Mouse (Mus musculus): ENCODE data around the gene Taf5. TPM values are rescaled to one million over a fixed set of nuclear protein-coding genes. Genes with fewer than 3 reads are reported as not detected.

Taf5 gene
- 7.1 and 7.5 TPM in 2 replicates for polyA plus RNA-seq (2016; fragmentation: Nextera tagmentation; extraction: Ambion mirVana)

- Histone ChIP-seq H3K9ac (peak within 1 kb of the TSS; percentile 92), H3K27me3 (replicated peaks) (no peaks in the 10 kb centered on the region), H3K4me1 (replicated peaks) (peaks cover 13% of the 10 kb centered on the region), H3K9me3 (replicated peaks) (no peaks in the 10 kb centered on the region), H3K4me2 (peak within 1 kb of the TSS; percentile 84), H3K4me3 (peak within 1 kb of the TSS; percentile 93), H3K36me3 (peaks cover 14% of the 10 kb centered on the region), H3K27ac (ENCODE audit: poor library complexity, severe bottlenecking) (peak within 1 kb of the TSS; percentile 68)
- ATAC-seq (ENCODE audit: insufficient number of reproducible peaks, low FRiP score): peak; percentile 81
- WGBS: 10% methylated on average over 49 of the region's 49 CpGs
Measured at GRCm38 (mm10) chr19:47067096-47067882, at the start of gene Taf5. Gene Taf5 (plus strand): TSS chr19:47067746.

- Histone ChIP-seq H3K9ac (no peak overlapping the region), H3K4me1 (replicated peaks) (peaks cover 19% of the 10 kb centered on the region), H3K27ac (ENCODE audit: poor library complexity, severe bottlenecking) (no peak overlapping the region), H3K27me3 (replicated peaks) (peaks cover 57% of the 10 kb centered on the region), H3K4me2 (no peak overlapping the region), H3K36me3 (no peaks in the 10 kb centered on the region), H3K9me3 (replicated peaks) (no peaks in the 10 kb centered on the region), H3K4me3 (no peak overlapping the region)
- WGBS: 18% methylated on average over 3 of the region's 3 CpGs
- no peak for ATAC-seq (ENCODE audit: insufficient number of reproducible peaks, low FRiP score)
Measured at GRCm38 (mm10) chr19:47017831-47018230, 49.7 kb upstream of the Taf5 start.

- no peak for ATAC-seq (ENCODE audit: insufficient number of reproducible peaks, low FRiP score)
- Histone ChIP-seq H3K9me3 (replicated peaks) (no peaks in the 10 kb centered on the region), H3K4me3 (no peak overlapping the region), H3K9ac (no peak overlapping the region), H3K27ac (ENCODE audit: poor library complexity, severe bottlenecking) (no peak overlapping the region), H3K36me3 (no peaks in the 10 kb centered on the region), H3K4me1 (replicated peaks) (peaks cover 19% of the 10 kb centered on the region), H3K4me2 (no peak overlapping the region), H3K27me3 (replicated peaks) (peaks cover 52% of the 10 kb centered on the region)
- 45% methylated on average over 2 of the region's 2 CpGs for WGBS
Measured at GRCm38 (mm10) chr19:47018330-47018729, 49.2 kb upstream of the Taf5 start.

- Histone ChIP-seq H3K9me3 (replicated peaks) (no peaks in the 10 kb centered on the region), H3K4me1 (replicated peaks) (peaks cover 13% of the 10 kb centered on the region), H3K4me3 (no peak overlapping the region), H3K4me2 (no peak overlapping the region), H3K27me3 (replicated peaks) (peaks cover 42% of the 10 kb centered on the region), H3K27ac (ENCODE audit: poor library complexity, severe bottlenecking) (no peak overlapping the region), H3K9ac (no peak overlapping the region), H3K36me3 (no peaks in the 10 kb centered on the region)
- 25% methylated on average over 6 of the region's 6 CpGs for WGBS
- ATAC-seq (ENCODE audit: insufficient number of reproducible peaks, low FRiP score): no peak
Measured at GRCm38 (mm10) chr19:47019326-47019725, 48.2 kb upstream of the Taf5 start.

DNA sequence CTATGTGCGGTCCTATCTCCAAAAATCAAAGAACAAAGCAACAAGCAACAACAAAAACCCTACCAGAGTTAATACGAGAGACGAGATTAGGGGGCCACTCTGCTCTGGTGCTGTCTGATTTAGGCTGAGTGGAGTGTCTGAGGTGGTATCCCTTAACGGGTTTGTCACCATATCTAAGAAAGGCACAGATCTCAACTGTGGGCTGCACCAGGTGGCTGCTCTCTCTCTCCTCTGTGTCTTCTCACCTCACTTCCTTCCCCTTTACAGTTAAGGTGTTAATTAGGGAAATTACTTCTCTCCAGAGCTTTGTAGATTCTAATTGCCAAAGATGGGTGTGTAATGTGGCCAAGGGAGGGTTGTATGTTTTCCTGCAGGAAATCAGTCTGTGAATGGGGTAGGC, 44.8 kb upstream of the Taf5 start:
- H3K4me1 ChIP-seq (replicated peaks): no peaks in the 10 kb centered on the region
- no peak overlapping the region for H3K4me3 ChIP-seq
- no peaks in the 10 kb centered on the region for H3K36me3 ChIP-seq
- no peak overlapping the region for H3K27ac ChIP-seq (ENCODE audit: poor library complexity, severe bottlenecking)
- H3K9me3 ChIP-seq (replicated peaks): no peaks in the 10 kb centered on the region
- peaks cover 14% of the 10 kb centered on the region for H3K27me3 ChIP-seq (replicated peaks)
- ATAC-seq (ENCODE audit: insufficient number of reproducible peaks, low FRiP score): no peak
- WGBS: 64% methylated on average over 4 of the region's 4 CpGs
- H3K4me2 ChIP-seq: no peak overlapping the region
- H3K9ac ChIP-seq: no peak overlapping the region

GRCm38 (mm10) chr19:47023546-47023945, 44.0 kb upstream of the Taf5 start:
- no peak overlapping the region for H3K27ac ChIP-seq (ENCODE audit: poor library complexity, severe bottlenecking)
- no peaks in the 10 kb centered on the region for H3K36me3 ChIP-seq
- 79% methylated on average over 13 of the region's 13 CpGs for WGBS
- H3K27me3 ChIP-seq (replicated peaks): peaks cover 6% of the 10 kb centered on the region
- no peak overlapping the region for H3K4me2 ChIP-seq
- H3K9ac ChIP-seq: no peak overlapping the region
- no peak overlapping the region for H3K4me3 ChIP-seq
- no peak for ATAC-seq (ENCODE audit: insufficient number of reproducible peaks, low FRiP score)
- no peaks in the 10 kb centered on the region for H3K9me3 ChIP-seq (replicated peaks)
- H3K4me1 ChIP-seq (replicated peaks): no peaks in the 10 kb centered on the region

DNA sequence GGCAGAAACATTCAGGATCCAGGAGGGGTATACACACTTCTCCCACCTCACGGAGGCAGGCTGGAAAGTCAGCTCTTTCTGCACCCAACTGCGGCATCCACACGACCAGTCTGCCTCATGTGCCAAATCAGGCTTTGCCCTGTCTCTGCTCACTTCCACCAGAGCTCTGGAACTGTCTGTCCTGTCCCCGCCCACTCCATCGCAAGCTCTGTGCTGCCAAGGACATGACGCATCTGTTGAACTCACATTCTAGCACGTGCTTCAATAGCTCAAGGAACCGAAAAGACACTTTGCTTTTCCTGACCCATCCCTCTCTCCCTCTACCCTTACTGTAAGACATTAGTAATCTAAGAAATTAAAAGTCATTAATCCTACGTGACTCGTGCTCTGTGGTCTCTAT, 42.6 kb upstream of the Taf5 start:
- Histone ChIP-seq H3K4me1 (replicated peaks) (no peaks in the 10 kb centered on the region), H3K36me3 (no peaks in the 10 kb centered on the region), H3K9ac (no peak overlapping the region), H3K9me3 (replicated peaks) (no peaks in the 10 kb centered on the region), H3K27ac (ENCODE audit: poor library complexity, severe bottlenecking) (no peak overlapping the region), H3K4me2 (no peak overlapping the region), H3K27me3 (replicated peaks) (no peaks in the 10 kb centered on the region; the same call in 1 of the 2 replicates), H3K4me3 (no peak overlapping the region)
- WGBS: 53% methylated on average over 10 of the region's 10 CpGs
- no peak for ATAC-seq (ENCODE audit: insufficient number of reproducible peaks, low FRiP score)

DNA sequence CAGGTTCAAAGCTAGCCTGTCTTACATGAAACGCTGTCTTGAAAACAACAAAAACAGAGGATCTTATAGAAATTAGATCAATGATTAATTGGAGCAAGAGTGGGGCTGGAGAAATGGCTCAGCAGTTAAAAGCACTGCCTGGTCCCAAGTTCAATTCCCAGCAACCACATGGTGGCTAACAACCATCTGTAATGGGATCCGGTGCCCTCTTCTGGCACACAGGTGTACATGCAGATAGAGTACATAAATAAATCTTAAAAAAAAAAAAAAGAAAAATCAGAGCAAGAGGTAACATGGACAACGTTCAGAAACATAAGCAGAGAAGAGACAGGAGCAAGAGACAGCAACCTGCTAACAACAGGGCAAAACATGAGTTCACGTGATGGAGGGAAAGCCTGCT, 41.0 kb upstream of the Taf5 start:
- Histone ChIP-seq H3K36me3 (no peaks in the 10 kb centered on the region), H3K4me1 (replicated peaks) (no peaks in the 10 kb centered on the region), H3K4me3 (no peak overlapping the region), H3K4me2 (no peak overlapping the region), H3K9ac (no peak overlapping the region), H3K9me3 (replicated peaks) (no peaks in the 10 kb centered on the region), H3K27ac (ENCODE audit: poor library complexity, severe bottlenecking) (no peak overlapping the region), H3K27me3 (replicated peaks) (no peaks in the 10 kb centered on the region)
- 79% methylated on average over 4 of the region's 4 CpGs for WGBS
- no peak for ATAC-seq (ENCODE audit: insufficient number of reproducible peaks, low FRiP score)

- peaks cover 15% of the 10 kb centered on the region for H3K36me3 ChIP-seq
- no peak overlapping the region for H3K4me3 ChIP-seq
- 79% methylated on average over 9 of the region's 9 CpGs for WGBS
- H3K9ac ChIP-seq: no peak overlapping the region
- H3K27ac ChIP-seq (ENCODE audit: poor library complexity, severe bottlenecking): no peak overlapping the region
- H3K4me1 ChIP-seq (replicated peaks): no peaks in the 10 kb centered on the region
- no peak overlapping the region for H3K4me2 ChIP-seq
- no peak for ATAC-seq (ENCODE audit: insufficient number of reproducible peaks, low FRiP score)
- no peaks in the 10 kb centered on the region for H3K27me3 ChIP-seq (replicated peaks)
- no peaks in the 10 kb centered on the region for H3K9me3 ChIP-seq (replicated peaks)
Measured at GRCm38 (mm10) chr19:47029796-47030195, 37.8 kb upstream of the Taf5 start.

- Histone ChIP-seq H3K9me3 (replicated peaks) (no peaks in the 10 kb centered on the region), H3K4me1 (replicated peaks) (no peaks in the 10 kb centered on the region), H3K36me3 (peaks cover 26% of the 10 kb centered on the region), H3K9ac (no peak overlapping the region), H3K4me2 (no peak overlapping the region), H3K27me3 (replicated peaks) (no peaks in the 10 kb centered on the region), H3K27ac (ENCODE audit: poor library complexity, severe bottlenecking) (no peak overlapping the region), H3K4me3 (no peak overlapping the region)
- no peak for ATAC-seq (ENCODE audit: insufficient number of reproducible peaks, low FRiP score)
- 87% methylated on average over 6 of the region's 6 CpGs for WGBS
Measured at GRCm38 (mm10) chr19:47031770-47032169, 35.8 kb upstream of the Taf5 start.

DNA sequence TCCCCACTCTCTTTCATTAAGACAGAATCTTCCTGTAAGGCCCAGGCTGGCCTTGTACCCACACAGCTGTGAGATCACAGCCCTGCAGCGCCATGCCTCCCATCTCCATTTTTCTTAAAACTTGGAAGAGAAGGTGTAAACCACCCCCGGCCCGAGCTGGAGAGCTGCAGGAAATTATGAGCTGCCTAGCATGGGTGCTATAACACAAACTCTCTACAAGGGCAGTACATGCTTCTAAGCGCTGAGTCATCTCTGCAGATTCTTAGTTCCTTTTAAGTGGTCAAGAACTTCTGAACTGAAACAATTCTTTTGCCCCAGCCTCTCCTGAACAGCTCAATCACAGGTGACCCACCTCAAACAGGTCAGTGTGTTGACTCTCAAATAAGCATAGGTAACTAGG, 32.6 kb upstream of the Taf5 start:
- ATAC-seq (ENCODE audit: insufficient number of reproducible peaks, low FRiP score): no peak
- H3K36me3 ChIP-seq: peaks cover 51% of the 10 kb centered on the region
- H3K9ac ChIP-seq: no peak overlapping the region
- H3K4me1 ChIP-seq (replicated peaks): no peaks in the 10 kb centered on the region
- no peaks in the 10 kb centered on the region for H3K9me3 ChIP-seq (replicated peaks)
- H3K27ac ChIP-seq (ENCODE audit: poor library complexity, severe bottlenecking): no peak overlapping the region
- no peaks in the 10 kb centered on the region for H3K27me3 ChIP-seq (replicated peaks)
- WGBS: 86% methylated on average over 4 of the region's 4 CpGs
- H3K4me3 ChIP-seq: no peak overlapping the region
- H3K4me2 ChIP-seq: no peak overlapping the region

DNA sequence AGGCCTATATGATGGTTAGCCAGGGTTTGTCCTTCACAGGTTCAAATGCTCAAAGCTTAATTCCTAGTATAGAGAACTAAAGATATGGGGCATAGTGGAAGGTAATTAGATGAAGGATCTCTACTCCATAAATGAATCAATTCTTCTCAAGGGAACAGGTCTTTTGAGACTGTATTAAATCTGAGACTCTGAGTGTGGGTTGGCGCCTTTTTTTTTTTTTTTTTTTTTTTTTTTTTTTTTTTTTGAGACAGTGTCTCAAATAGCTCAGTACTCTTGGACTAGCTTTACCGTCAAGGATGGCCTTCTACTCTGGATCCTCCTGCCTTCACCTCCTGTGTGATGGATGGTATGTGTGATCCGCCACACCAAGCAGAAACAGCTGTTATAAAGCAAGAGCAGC, 30.9 kb upstream of the Taf5 start:
- Histone ChIP-seq H3K4me3 (no peak overlapping the region), H3K27me3 (replicated peaks) (no peaks in the 10 kb centered on the region), H3K4me1 (replicated peaks) (no peaks in the 10 kb centered on the region), H3K36me3 (peaks cover 58% of the 10 kb centered on the region), H3K9me3 (replicated peaks) (no peaks in the 10 kb centered on the region), H3K4me2 (no peak overlapping the region), H3K27ac (ENCODE audit: poor library complexity, severe bottlenecking) (no peak overlapping the region), H3K9ac (no peak overlapping the region)
- WGBS: 78% methylated on average over 3 of the region's 3 CpGs
- ATAC-seq (ENCODE audit: insufficient number of reproducible peaks, low FRiP score): no peak

Data from heart, embryonic 12.5 days (tissue).